Mouse (Mus musculus): ENCODE data around the gene Emp3. TPM values are rescaled to one million over a fixed set of nuclear protein-coding genes. Genes with fewer than 3 reads are reported as not detected.
"Not testable (repeated sequence)": the region's sequence is repeated elsewhere in the genome, so short reads cannot be mapped to it uniquely, and the experiment has no call there.

Emp3 gene
- polyA plus RNA-seq (2014; fragmentation: Nextera tagmentation; extraction: Ambion mirVana): 5.3 and 36.4 TPM in 2 replicates

- H3K27me3 ChIP-seq (ENCODE audit: control insufficient read depth, insufficient read depth, low read length): 0 out of 2 replicates have a peak, but pooled peaks cover 2% of the 10 kb centered on the region
- H3K36me3 ChIP-seq (ENCODE audit: control insufficient read depth, insufficient read depth, low read length): no peaks in the 10 kb centered on the region
- no peaks in the 10 kb centered on the region for H3K9me3 ChIP-seq (ENCODE audit: control insufficient read depth, low read length)
- peak within 1 kb of the TSS; percentile 18; the same call in 1 of the 2 replicates for H3K4me2 ChIP-seq (ENCODE audit: low read depth, low read length)
- peak within 1 kb of the TSS; percentile 18; the same call in 1 of the 2 replicates for H3K4me3 ChIP-seq (ENCODE audit: low read depth, low read length)
- peaks cover 17% of the 10 kb centered on the region for H3K4me1 ChIP-seq (ENCODE audit: control insufficient read depth, insufficient read depth, low read length)
- 50% methylated on average over 9 of the region's 9 CpGs for WGBS
- ATAC-seq (ENCODE audit: low read depth): no peak
- 0 out of 2 replicates have a peak within 1 kb of the TSS, but pooled peaks have one; percentile 2 for H3K9ac ChIP-seq (replicated peaks; ENCODE audit: low read depth, low read length)
- no peak within 1 kb of the TSS for H3K27ac ChIP-seq (ENCODE audit: low read depth, low read length)
These were observed at the start of gene Emp3 for GRCm38 (mm10) chr7:45921242-45921621. Gene Emp3 (minus strand): TSS chr7:45921404.

GRCm38 (mm10) chr7:45956611-45957010, 35.4 kb upstream of the Emp3 start:
- H3K36me3 ChIP-seq (ENCODE audit: control insufficient read depth, insufficient read depth, low read length): no peaks in the 10 kb centered on the region
- H3K9me3 ChIP-seq (ENCODE audit: control insufficient read depth, low read length): no peaks in the 10 kb centered on the region
- H3K4me1 ChIP-seq (ENCODE audit: control insufficient read depth, insufficient read depth, low read length): no peaks in the 10 kb centered on the region
- no peak overlapping the region for H3K4me2 ChIP-seq (ENCODE audit: low read depth, low read length)
- H3K9ac ChIP-seq (replicated peaks; ENCODE audit: low read depth, low read length): no peak overlapping the region
- no peak for ATAC-seq (ENCODE audit: low read depth)
- no peak overlapping the region for H3K4me3 ChIP-seq (ENCODE audit: low read depth, low read length)
- 65% methylated on average over 4 of the region's 4 CpGs for WGBS
- no peaks in the 10 kb centered on the region for H3K27me3 ChIP-seq (ENCODE audit: control insufficient read depth, insufficient read depth, low read length)
- H3K27ac ChIP-seq (ENCODE audit: low read depth, low read length): no peak overlapping the region

- Histone ChIP-seq H3K9me3 (ENCODE audit: control insufficient read depth, low read length) (no peaks in the 10 kb centered on the region), H3K9ac (replicated peaks; ENCODE audit: low read depth, low read length) (no peak overlapping the region), H3K4me1 (ENCODE audit: control insufficient read depth, insufficient read depth, low read length) (no peaks in the 10 kb centered on the region), H3K4me2 (ENCODE audit: low read depth, low read length) (no peak overlapping the region), H3K36me3 (ENCODE audit: control insufficient read depth, insufficient read depth, low read length) (no peaks in the 10 kb centered on the region), H3K4me3 (ENCODE audit: low read depth, low read length) (no peak overlapping the region), H3K27ac (ENCODE audit: low read depth, low read length) (no peak overlapping the region), H3K27me3 (ENCODE audit: control insufficient read depth, insufficient read depth, low read length) (no peaks in the 10 kb centered on the region)
- WGBS: 74% methylated on average over 4 of the region's 4 CpGs
- no peak for ATAC-seq (ENCODE audit: low read depth)
These were observed 27.9 kb upstream of the Emp3 start for GRCm38 (mm10) chr7:45949061-45949460.

- H3K9ac ChIP-seq (replicated peaks; ENCODE audit: low read depth, low read length); H3K4me3 ChIP-seq (ENCODE audit: low read depth, low read length); ATAC-seq (ENCODE audit: low read depth); H3K36me3 ChIP-seq (ENCODE audit: control insufficient read depth, insufficient read depth, low read length); H3K27me3 ChIP-seq (ENCODE audit: control insufficient read depth, insufficient read depth, low read length); H3K4me2 ChIP-seq (ENCODE audit: low read depth, low read length); H3K4me1 ChIP-seq (ENCODE audit: control insufficient read depth, insufficient read depth, low read length); H3K9me3 ChIP-seq (ENCODE audit: control insufficient read depth, low read length); H3K27ac ChIP-seq (ENCODE audit: low read depth, low read length): not testable (repeated sequence)
- WGBS: 100% methylated on average over 1 of the region's 1 CpGs
These were observed 22.1 kb upstream of the Emp3 start for GRCm38 (mm10) chr7:45943280-45943679.

GRCm38 (mm10) chr7:45941986-45942385, 20.8 kb upstream of the Emp3 start:
- no peak overlapping the region for H3K27ac ChIP-seq (ENCODE audit: low read depth, low read length)
- no peaks in the 10 kb centered on the region for H3K27me3 ChIP-seq (ENCODE audit: control insufficient read depth, insufficient read depth, low read length)
- H3K4me2 ChIP-seq (ENCODE audit: low read depth, low read length): no peak overlapping the region
- H3K36me3 ChIP-seq (ENCODE audit: control insufficient read depth, insufficient read depth, low read length): no peaks in the 10 kb centered on the region
- 91% methylated on average over 9 of the region's 9 CpGs for WGBS
- ATAC-seq (ENCODE audit: low read depth): no peak
- H3K4me3 ChIP-seq (ENCODE audit: low read depth, low read length): no peak overlapping the region
- H3K9ac ChIP-seq (replicated peaks; ENCODE audit: low read depth, low read length): no peak overlapping the region
- no peaks in the 10 kb centered on the region for H3K9me3 ChIP-seq (ENCODE audit: control insufficient read depth, low read length)
- H3K4me1 ChIP-seq (ENCODE audit: control insufficient read depth, insufficient read depth, low read length): no peaks in the 10 kb centered on the region

- H3K36me3 ChIP-seq (ENCODE audit: control insufficient read depth, insufficient read depth, low read length): no peaks in the 10 kb centered on the region
- WGBS: 36% methylated on average over 2 of the region's 2 CpGs
- no peaks in the 10 kb centered on the region for H3K9me3 ChIP-seq (ENCODE audit: control insufficient read depth, low read length)
- H3K27me3 ChIP-seq (ENCODE audit: control insufficient read depth, insufficient read depth, low read length): no peaks in the 10 kb centered on the region
- H3K4me1 ChIP-seq (ENCODE audit: control insufficient read depth, insufficient read depth, low read length): no peaks in the 10 kb centered on the region
- no peak overlapping the region for H3K4me3 ChIP-seq (ENCODE audit: low read depth, low read length)
- H3K27ac ChIP-seq (ENCODE audit: low read depth, low read length): no peak overlapping the region
- H3K9ac ChIP-seq (replicated peaks; ENCODE audit: low read depth, low read length): no peak overlapping the region
- no peak overlapping the region for H3K4me2 ChIP-seq (ENCODE audit: low read depth, low read length)
- ATAC-seq (ENCODE audit: low read depth): no peak
These were observed 18.6 kb upstream of the Emp3 start for GRCm38 (mm10) chr7:45939836-45940235.

- Histone ChIP-seq H3K27me3 (ENCODE audit: control insufficient read depth, insufficient read depth, low read length) (no peaks in the 10 kb centered on the region), H3K27ac (ENCODE audit: low read depth, low read length) (no peak overlapping the region), H3K9me3 (ENCODE audit: control insufficient read depth, low read length) (no peaks in the 10 kb centered on the region), H3K4me3 (ENCODE audit: low read depth, low read length) (no peak overlapping the region), H3K4me1 (ENCODE audit: control insufficient read depth, insufficient read depth, low read length) (no peaks in the 10 kb centered on the region), H3K4me2 (ENCODE audit: low read depth, low read length) (no peak overlapping the region), H3K9ac (replicated peaks; ENCODE audit: low read depth, low read length) (no peak overlapping the region), H3K36me3 (ENCODE audit: control insufficient read depth, insufficient read depth, low read length) (no peaks in the 10 kb centered on the region)
- WGBS: 29% methylated on average over 7 of the region's 7 CpGs
- ATAC-seq (ENCODE audit: low read depth): peak; percentile 73; the same call in 1 of the 2 replicates
These were observed 13.9 kb upstream of the Emp3 start for GRCm38 (mm10) chr7:45935114-45935513.

- not testable (repeated sequence) for H3K9me3 ChIP-seq (ENCODE audit: control insufficient read depth, low read length); H3K36me3 ChIP-seq (ENCODE audit: control insufficient read depth, insufficient read depth, low read length); H3K9ac ChIP-seq (replicated peaks; ENCODE audit: low read depth, low read length); H3K4me2 ChIP-seq (ENCODE audit: low read depth, low read length); H3K27me3 ChIP-seq (ENCODE audit: control insufficient read depth, insufficient read depth, low read length); H3K4me3 ChIP-seq (ENCODE audit: low read depth, low read length); H3K4me1 ChIP-seq (ENCODE audit: control insufficient read depth, insufficient read depth, low read length); ATAC-seq (ENCODE audit: low read depth); H3K27ac ChIP-seq (ENCODE audit: low read depth, low read length)
- WGBS: 87% methylated on average over 12 of the region's 12 CpGs
These were observed 12.6 kb upstream of the Emp3 start for GRCm38 (mm10) chr7:45933766-45934165.

- Histone ChIP-seq H3K4me3 (ENCODE audit: low read depth, low read length) (no peak overlapping the region), H3K27me3 (ENCODE audit: control insufficient read depth, insufficient read depth, low read length) (no peaks in the 10 kb centered on the region), H3K36me3 (ENCODE audit: control insufficient read depth, insufficient read depth, low read length) (no peaks in the 10 kb centered on the region), H3K4me2 (ENCODE audit: low read depth, low read length) (no peak overlapping the region), H3K9ac (replicated peaks; ENCODE audit: low read depth, low read length) (no peak overlapping the region), H3K9me3 (ENCODE audit: control insufficient read depth, low read length) (no peaks in the 10 kb centered on the region), H3K4me1 (ENCODE audit: control insufficient read depth, insufficient read depth, low read length) (no peaks in the 10 kb centered on the region), H3K27ac (ENCODE audit: low read depth, low read length) (no peak overlapping the region)
- WGBS: 94% methylated on average over 1 of the region's 1 CpGs
- ATAC-seq (ENCODE audit: low read depth): no peak
These were observed 8.5 kb upstream of the Emp3 start for GRCm38 (mm10) chr7:45929688-45930087.
